Mouse (Mus musculus): ENCODE data around the gene Tkfc. TPM values are rescaled to one million over a fixed set of nuclear protein-coding genes. Genes with fewer than 3 reads are reported as not detected.
A peak's percentile ranks its signal among the peaks of the same experiment; 100 is the strongest.

Gene Tkfc
- polyA plus RNA-seq, 1 experiment from 2014 or later = 25.7 TPM

DNA sequence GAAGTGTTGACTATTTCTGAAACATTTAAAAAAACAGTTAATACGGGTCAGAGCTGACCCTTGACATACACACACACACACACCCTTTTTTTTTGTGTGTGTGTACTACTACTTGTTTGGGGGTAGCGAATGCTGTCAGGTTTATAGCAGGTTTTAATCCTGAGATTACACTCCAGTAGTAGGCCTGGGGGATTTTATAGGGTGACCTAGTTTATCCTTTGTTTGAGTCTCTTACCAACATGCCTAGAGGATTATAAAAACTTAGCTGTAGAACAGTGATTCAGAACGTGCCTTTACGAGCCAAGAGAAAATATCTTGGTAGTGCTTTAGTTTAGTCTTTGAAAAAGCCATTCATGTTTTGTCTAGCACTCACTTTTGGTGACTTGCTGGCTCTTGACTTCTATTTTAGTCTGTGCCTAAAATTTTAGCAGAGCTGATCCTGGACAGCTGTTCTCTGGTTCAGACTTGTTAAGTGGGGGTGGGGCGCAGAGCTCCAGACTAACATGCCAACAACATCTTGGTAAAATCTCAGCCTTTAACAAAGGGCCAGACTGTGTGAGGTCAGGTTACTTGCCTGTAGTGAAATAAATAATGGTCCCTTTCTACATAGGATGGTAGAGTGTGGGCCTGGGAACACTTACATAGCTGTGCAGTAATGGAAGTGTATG is 3.3 kb upstream of the Tkfc start:
- Histone ChIP-seq H3K4me2 (ENCODE audit: low read length) (no peak overlapping the region), H3K4me1 (ENCODE audit: control insufficient read depth, insufficient read depth, low read length) (peaks cover 10% of the 10 kb centered on the region), H3K27ac (ENCODE audit: low read depth, low read length) (no peak overlapping the region), H3K36me3 (ENCODE audit: control insufficient read depth, insufficient read depth, low read length) (peaks cover 64% of the 10 kb centered on the region), H3K9me3 (replicated peaks; ENCODE audit: control insufficient read depth, low read length) (no peaks in the 10 kb centered on the region), H3K4me3 (ENCODE audit: low read depth, low read length) (no peak overlapping the region), H3K27me3 (replicated peaks; ENCODE audit: control insufficient read depth, insufficient read depth, low read length) (no peaks in the 10 kb centered on the region), H3K9ac (ENCODE audit: low read length) (no peak overlapping the region)
- ATAC-seq = no peak
- WGBS = 89% methylated on average over 5 of the region's 5 CpGs
- no peak for DNase-seq (ENCODE audit: low spot score)

DNA sequence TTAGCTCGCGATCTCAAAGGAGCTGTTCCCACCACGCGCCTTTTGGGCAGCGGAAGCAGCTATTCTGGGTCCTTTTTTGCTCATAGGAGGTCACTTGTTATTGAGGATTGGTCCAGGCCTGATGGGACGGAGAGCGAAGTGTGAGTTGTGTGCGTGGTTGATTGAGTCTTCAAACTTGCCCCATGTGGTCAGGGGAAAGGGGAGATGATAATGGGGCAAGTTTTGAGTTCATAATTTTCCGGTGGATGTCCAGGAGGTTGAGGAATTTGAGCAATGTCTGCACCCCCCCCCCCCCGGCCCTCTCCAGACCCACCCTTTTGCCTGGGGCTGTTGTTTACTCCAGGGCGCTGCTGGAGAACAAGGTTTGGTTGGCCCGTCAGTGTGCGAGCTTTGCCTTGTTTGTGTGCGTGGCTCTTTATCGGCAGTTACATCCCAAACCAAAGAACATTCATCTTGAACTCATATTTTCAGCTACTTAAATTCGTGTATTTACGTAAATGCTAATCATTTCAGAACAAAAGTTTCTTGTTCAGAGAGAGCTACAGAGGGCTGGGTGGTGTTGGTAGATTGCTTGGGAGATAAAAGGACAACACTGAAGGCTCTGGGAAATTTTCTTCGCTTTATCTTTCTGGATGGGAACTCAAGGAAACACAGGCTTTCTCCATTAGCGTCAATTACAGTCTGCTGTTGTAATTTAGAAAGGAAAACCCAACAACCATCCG is 608 bp upstream of the Tkfc start:
- H3K4me2 ChIP-seq (ENCODE audit: low read length) = peak overlapping the region; percentile 78
- H3K4me3 ChIP-seq (ENCODE audit: low read depth, low read length) = peak overlapping the region; percentile 95
- 7% methylated on average over 20 of the region's 20 CpGs for WGBS
- H3K36me3 ChIP-seq (ENCODE audit: control insufficient read depth, insufficient read depth, low read length) = peaks cover 38% of the 10 kb centered on the region
- peak overlapping the region; percentile 94 for H3K9ac ChIP-seq (ENCODE audit: low read length)
- H3K4me1 ChIP-seq (ENCODE audit: control insufficient read depth, insufficient read depth, low read length) = peaks cover 19% of the 10 kb centered on the region
- ATAC-seq (0 out of 2 replicates have a peak, but pooled peaks have one; percentile 1), DNase-seq (ENCODE audit: low spot score) (no peak)
- no peaks in the 10 kb centered on the region for H3K9me3 ChIP-seq (replicated peaks; ENCODE audit: control insufficient read depth, low read length)
- H3K27me3 ChIP-seq (replicated peaks; ENCODE audit: control insufficient read depth, insufficient read depth, low read length) = no peaks in the 10 kb centered on the region
- H3K27ac ChIP-seq (ENCODE audit: low read depth, low read length) = peak overlapping the region; percentile 87; the same call in 1 of the 2 replicates

GRCm38 (mm10) chr19:10604534-10604933 is 920 bp downstream of the Tkfc start:
- Histone ChIP-seq H3K9me3 (replicated peaks; ENCODE audit: control insufficient read depth, low read length) (no peaks in the 10 kb centered on the region), H3K27ac (ENCODE audit: low read depth, low read length) (peak overlapping the region; percentile 87), H3K27me3 (replicated peaks; ENCODE audit: control insufficient read depth, insufficient read depth, low read length) (no peaks in the 10 kb centered on the region), H3K9ac (ENCODE audit: low read length) (peak overlapping the region; percentile 94), H3K4me1 (ENCODE audit: control insufficient read depth, insufficient read depth, low read length) (peaks cover 19% of the 10 kb centered on the region), H3K4me3 (ENCODE audit: low read depth, low read length) (peak overlapping the region; percentile 95), H3K4me2 (ENCODE audit: low read length) (peak overlapping the region; percentile 78), H3K36me3 (ENCODE audit: control insufficient read depth, insufficient read depth, low read length) (peaks cover 22% of the 10 kb centered on the region)
- WGBS = 70% methylated on average over 3 of the region's 3 CpGs
- ATAC-seq (no peak), DNase-seq (ENCODE audit: low spot score) (no peak)

DNA sequence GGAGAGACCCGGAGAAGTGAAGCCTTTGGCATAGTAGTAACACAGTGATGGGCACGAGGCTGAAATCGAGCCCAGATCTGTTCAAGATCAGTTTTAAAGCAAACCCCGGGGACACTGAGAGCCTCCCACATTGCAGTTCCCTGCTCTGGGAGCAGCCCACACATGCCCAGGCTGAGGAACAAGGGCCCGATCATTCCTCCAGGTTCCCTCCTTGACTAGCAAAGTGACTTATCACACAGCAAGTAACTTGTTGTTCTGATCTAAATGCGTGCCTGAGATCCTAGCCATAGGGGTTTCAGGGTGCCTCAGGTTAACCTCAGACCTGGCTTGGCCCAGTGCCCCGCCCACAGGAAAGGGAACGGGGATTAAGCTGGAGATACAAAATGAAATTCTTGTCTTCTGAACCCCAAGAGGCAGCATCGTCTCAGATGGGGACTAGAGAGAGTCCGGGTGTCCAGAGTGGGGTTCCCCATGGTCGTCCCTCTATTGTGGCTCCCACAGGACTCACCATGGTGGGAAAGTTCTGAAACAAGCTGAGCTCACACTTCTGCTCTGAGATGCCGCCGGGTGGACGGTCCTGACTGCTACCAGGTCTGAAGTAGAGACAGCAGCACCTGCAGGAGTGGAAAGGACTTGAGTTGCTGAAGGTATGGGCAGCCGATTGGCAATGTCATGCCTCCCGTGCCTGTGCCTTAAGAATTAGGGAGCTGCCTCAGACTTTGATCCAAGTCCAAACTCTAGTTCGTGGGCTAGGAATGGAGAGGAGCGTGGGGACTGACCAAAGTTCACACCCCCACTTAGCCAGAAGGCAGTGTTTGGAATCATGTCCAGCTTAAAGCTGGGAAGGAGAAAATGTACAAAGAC is 1.6 kb downstream of the Tkfc start:
- WGBS = 87% methylated on average over 18 of the region's 18 CpGs
- DNase-seq (ENCODE audit: low spot score) (no peak), ATAC-seq (no peak)
- Histone ChIP-seq H3K4me2 (ENCODE audit: low read length) (no peak overlapping the region), H3K9ac (ENCODE audit: low read length) (no peak overlapping the region), H3K9me3 (replicated peaks; ENCODE audit: control insufficient read depth, low read length) (no peaks in the 10 kb centered on the region), H3K27me3 (replicated peaks; ENCODE audit: control insufficient read depth, insufficient read depth, low read length) (no peaks in the 10 kb centered on the region), H3K4me1 (ENCODE audit: control insufficient read depth, insufficient read depth, low read length) (peaks cover 19% of the 10 kb centered on the region), H3K36me3 (ENCODE audit: control insufficient read depth, insufficient read depth, low read length) (peaks cover 17% of the 10 kb centered on the region), H3K27ac (ENCODE audit: low read depth, low read length) (no peak overlapping the region), H3K4me3 (ENCODE audit: low read depth, low read length) (no peak overlapping the region)

DNA sequence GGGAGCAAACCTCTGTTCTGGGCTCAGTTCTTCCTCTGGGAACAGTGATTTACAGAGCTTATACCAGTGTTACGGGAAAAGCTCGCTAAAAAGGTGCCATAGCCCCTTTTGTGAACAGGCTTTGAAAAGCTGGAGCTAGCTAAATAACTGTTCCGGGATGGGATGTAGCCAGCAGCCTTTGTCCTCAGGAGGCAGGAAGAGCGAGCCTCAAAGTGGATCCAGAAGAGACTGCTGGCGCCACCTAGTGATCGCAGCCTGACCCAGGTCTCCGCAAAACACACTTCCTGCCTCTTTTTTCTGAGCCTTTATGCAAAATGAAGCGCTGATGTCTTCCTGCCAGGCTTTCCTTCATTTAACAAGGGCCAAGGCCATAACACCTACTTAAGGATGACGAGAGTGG is 2.7 kb downstream of the Tkfc start:
- peaks cover 19% of the 10 kb centered on the region for H3K4me1 ChIP-seq (ENCODE audit: control insufficient read depth, insufficient read depth, low read length)
- ATAC-seq (peak; percentile 79), DNase-seq (ENCODE audit: low spot score) (peak; percentile 96)
- peak overlapping the region; percentile 68 for H3K4me2 ChIP-seq (ENCODE audit: low read length)
- peaks cover 10% of the 10 kb centered on the region for H3K36me3 ChIP-seq (ENCODE audit: control insufficient read depth, insufficient read depth, low read length)
- H3K27ac ChIP-seq (ENCODE audit: low read depth, low read length) = peak overlapping the region; percentile 97
- under 1% methylated on average over 9 of the region's 9 CpGs for WGBS
- H3K27me3 ChIP-seq (replicated peaks; ENCODE audit: control insufficient read depth, insufficient read depth, low read length) = no peaks in the 10 kb centered on the region
- no peaks in the 10 kb centered on the region for H3K9me3 ChIP-seq (replicated peaks; ENCODE audit: control insufficient read depth, low read length)
- H3K9ac ChIP-seq (ENCODE audit: low read length) = peak overlapping the region; percentile 82
- peak overlapping the region; percentile 31 for H3K4me3 ChIP-seq (ENCODE audit: low read depth, low read length)

- peak; percentile 25 for DNase-seq (ENCODE audit: low spot score)
- Histone ChIP-seq H3K4me3 (ENCODE audit: low read depth, low read length) (peak overlapping the region; percentile 31), H3K27ac (ENCODE audit: low read depth, low read length) (peak overlapping the region; percentile 97), H3K9me3 (replicated peaks; ENCODE audit: control insufficient read depth, low read length) (no peaks in the 10 kb centered on the region), H3K27me3 (replicated peaks; ENCODE audit: control insufficient read depth, insufficient read depth, low read length) (no peaks in the 10 kb centered on the region), H3K9ac (ENCODE audit: low read length) (peak overlapping the region; percentile 82), H3K36me3 (ENCODE audit: control insufficient read depth, insufficient read depth, low read length) (peaks cover 5% of the 10 kb centered on the region), H3K4me2 (ENCODE audit: low read length) (peak overlapping the region; percentile 68), H3K4me1 (ENCODE audit: control insufficient read depth, insufficient read depth, low read length) (peaks cover 19% of the 10 kb centered on the region)
- ATAC-seq = peak; percentile 27
- WGBS = 0% methylated on average over 6 of the region's 6 CpGs
Observed at GRCm38 (mm10) chr19:10602247-10602769, 3.1 kb downstream of the Tkfc start.

- H3K9me3 ChIP-seq (replicated peaks; ENCODE audit: control insufficient read depth, low read length) = no peaks in the 10 kb centered on the region
- DNase-seq (ENCODE audit: low spot score) = no peak
- no peak overlapping the region for H3K9ac ChIP-seq (ENCODE audit: low read length)
- H3K27ac ChIP-seq (ENCODE audit: low read depth, low read length) = no peak overlapping the region
- H3K4me1 ChIP-seq (ENCODE audit: control insufficient read depth, insufficient read depth, low read length) = peaks cover 8% of the 10 kb centered on the region; the same call in 1 of the 2 replicates
- H3K4me2 ChIP-seq (ENCODE audit: low read length) = no peak overlapping the region
- WGBS = 94% methylated on average over 2 of the region's 2 CpGs
- H3K27me3 ChIP-seq (replicated peaks; ENCODE audit: control insufficient read depth, insufficient read depth, low read length) = no peaks in the 10 kb centered on the region
- no peak for ATAC-seq
- no peak overlapping the region for H3K4me3 ChIP-seq (ENCODE audit: low read depth, low read length)
- peaks cover 18% of the 10 kb centered on the region for H3K36me3 ChIP-seq (ENCODE audit: control insufficient read depth, insufficient read depth, low read length)
Observed at GRCm38 (mm10) chr19:10599648-10600047, 5.8 kb downstream of the Tkfc start.

DNA sequence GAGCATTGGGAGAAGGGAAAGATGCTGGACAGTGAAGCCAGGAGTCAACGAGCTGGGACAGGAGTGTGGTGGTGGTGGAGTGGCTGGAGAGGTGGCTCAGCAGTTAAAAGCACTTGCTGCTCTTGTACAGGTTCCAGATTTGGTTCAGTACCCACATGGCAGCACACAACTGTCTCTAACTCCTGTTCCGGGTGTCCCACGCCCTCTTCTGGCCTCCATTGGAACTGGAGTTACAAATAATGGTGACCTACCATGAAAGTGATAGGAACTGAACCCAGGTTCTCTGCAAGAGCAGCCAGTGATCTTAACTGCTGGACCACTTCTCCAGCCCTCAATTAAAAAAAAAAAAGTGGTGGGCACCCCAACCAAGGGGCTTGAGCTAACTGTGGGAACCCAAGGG is 7.3 kb downstream of the Tkfc start:
- peaks cover 30% of the 10 kb centered on the region for H3K36me3 ChIP-seq (ENCODE audit: control insufficient read depth, insufficient read depth, low read length)
- peaks cover 7% of the 10 kb centered on the region; the same call in 1 of the 2 replicates for H3K4me1 ChIP-seq (ENCODE audit: control insufficient read depth, insufficient read depth, low read length)
- 38% methylated on average over 3 of the region's 3 CpGs for WGBS
- no peak overlapping the region for H3K4me3 ChIP-seq (ENCODE audit: low read depth, low read length)
- no peak overlapping the region for H3K9ac ChIP-seq (ENCODE audit: low read length)
- no peaks in the 10 kb centered on the region for H3K9me3 ChIP-seq (replicated peaks; ENCODE audit: control insufficient read depth, low read length)
- DNase-seq (ENCODE audit: low spot score) = no peak
- H3K27me3 ChIP-seq (replicated peaks; ENCODE audit: control insufficient read depth, insufficient read depth, low read length) = no peaks in the 10 kb centered on the region
- no peak for ATAC-seq
- no peak overlapping the region for H3K4me2 ChIP-seq (ENCODE audit: low read length)
- H3K27ac ChIP-seq (ENCODE audit: low read depth, low read length) = no peak overlapping the region
